Mouse (Mus musculus) erythroblast, embryonic 14.5 days (primary cell): ENCODE data around the gene Ankrd28.

Source experiments
- GATA1 ChIP-seq: IDR thresholded peaks from 2 replicates; pipeline ENCODE4 v1.6.1; 2012; ENCODE audit warnings: low read length, inconsistent platforms, mixed read lengths
- TAL1 ChIP-seq: IDR thresholded peaks from 3 replicates; pipeline ENCODE4 v1.6.1; 2012; ENCODE audit warnings: low read length, inconsistent platforms, mixed read lengths

- no peak for TF ChIP-seq GATA1
- no peak for TF ChIP-seq TAL1
Observed at GRCm38 (mm10) chr14:31809942-31810341, 20.5 kb downstream of the Ankrd28 start.
